Mouse (Mus musculus): ENCODE measurements at regions not wholly inside any gene's neighbourhood (a gene's known extent, or its start where the extent isn't known, plus 50 kb on each side); places are given as distances from the start of the nearest gene placed in this dataset.

- 62% methylated on average over 10 of the region's 10 CpGs for WGBS
- Histone ChIP-seq H3K27me3 (ENCODE audit: control insufficient read depth, insufficient read depth, low read length) (peaks cover 27% of the 10 kb centered on the region), H3K9ac (replicated peaks; ENCODE audit: low read depth, low read length) (no peak overlapping the region), H3K9me3 (replicated peaks; ENCODE audit: control insufficient read depth, low read length) (no peaks in the 10 kb centered on the region), H3K4me1 (ENCODE audit: control insufficient read depth, insufficient read depth) (peaks cover 11% of the 10 kb centered on the region), H3K36me3 (replicated peaks; ENCODE audit: control insufficient read depth, insufficient read depth, low read length) (no peaks in the 10 kb centered on the region), H3K4me3 (ENCODE audit: low read depth, low read length) (no peak overlapping the region), H3K4me2 (ENCODE audit: low read depth, low read length) (no peak overlapping the region), H3K27ac (ENCODE audit: low read depth) (no peak overlapping the region)
- TF ChIP-seq EP300 (IDR thresholded peaks at IDR 0.05; ENCODE audit: low read depth) (no peak), CTCF (IDR thresholded peaks at IDR 0.05; ENCODE audit: low read depth) (no peak)
- ATAC-seq (ENCODE audit: insufficient read depth, low read depth): no peak
- DNase-seq (ENCODE audit: low spot score): no peak
Measured at GRCm38 (mm10) chr8:126135100-126135499, 140.1 kb downstream of the Kcnk1 start.

DNA sequence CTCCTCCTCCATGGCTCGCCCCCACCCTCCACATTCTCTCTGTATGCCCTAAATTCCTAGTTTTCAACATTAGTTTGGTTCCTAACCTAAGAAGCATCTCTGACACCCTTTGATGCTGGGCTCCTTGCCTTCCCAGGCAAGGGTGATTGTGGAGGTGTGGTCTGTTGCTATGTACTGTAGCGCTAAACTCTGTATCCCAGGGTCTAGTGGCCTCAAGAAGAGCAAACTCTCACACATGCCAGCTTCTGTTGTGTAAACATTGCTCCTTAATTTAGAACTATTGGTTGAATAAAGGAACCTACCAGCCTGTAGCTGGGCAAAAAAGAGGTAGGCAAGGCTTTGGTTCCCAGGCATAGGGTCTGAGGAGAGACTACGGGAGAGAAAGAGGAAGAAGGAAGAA, 140.6 kb downstream of the Kcnk1 start:
- TF ChIP-seq CTCF (IDR thresholded peaks at IDR 0.05; ENCODE audit: low read depth) (no peak), EP300 (IDR thresholded peaks at IDR 0.05; ENCODE audit: low read depth) (no peak)
- DNase-seq (ENCODE audit: low spot score) (no peak), ATAC-seq (ENCODE audit: insufficient read depth, low read depth) (no peak)
- Histone ChIP-seq H3K4me1 (ENCODE audit: control insufficient read depth, insufficient read depth) (peaks cover 11% of the 10 kb centered on the region), H3K27me3 (ENCODE audit: control insufficient read depth, insufficient read depth, low read length) (peaks cover 31% of the 10 kb centered on the region), H3K36me3 (replicated peaks; ENCODE audit: control insufficient read depth, insufficient read depth, low read length) (no peaks in the 10 kb centered on the region), H3K27ac (ENCODE audit: low read depth) (no peak overlapping the region), H3K9ac (replicated peaks; ENCODE audit: low read depth, low read length) (no peak overlapping the region), H3K4me3 (ENCODE audit: low read depth, low read length) (no peak overlapping the region), H3K9me3 (replicated peaks; ENCODE audit: control insufficient read depth, low read length) (no peaks in the 10 kb centered on the region), H3K4me2 (ENCODE audit: low read depth, low read length) (no peak overlapping the region)
- WGBS: 67% methylated on average over 3 of the region's 3 CpGs

- no peaks in the 10 kb centered on the region for H3K9me3 ChIP-seq (replicated peaks; ENCODE audit: control insufficient read depth, low read length)
- ATAC-seq (ENCODE audit: insufficient read depth, low read depth) (no peak), DNase-seq (ENCODE audit: low spot score) (no peak)
- WGBS: 91% methylated on average over 3 of the region's 3 CpGs
- TF ChIP-seq CTCF (IDR thresholded peaks at IDR 0.05; ENCODE audit: low read depth) (no peak), EP300 (IDR thresholded peaks at IDR 0.05; ENCODE audit: low read depth) (no peak)
- no peak overlapping the region for H3K27ac ChIP-seq (ENCODE audit: low read depth)
- H3K36me3 ChIP-seq (replicated peaks; ENCODE audit: control insufficient read depth, insufficient read depth, low read length): no peaks in the 10 kb centered on the region
- no peak overlapping the region for H3K4me3 ChIP-seq (ENCODE audit: low read depth, low read length)
- H3K4me1 ChIP-seq (ENCODE audit: control insufficient read depth, insufficient read depth): peaks cover 11% of the 10 kb centered on the region
- H3K27me3 ChIP-seq (ENCODE audit: control insufficient read depth, insufficient read depth, low read length): peaks cover 36% of the 10 kb centered on the region
- no peak overlapping the region for H3K4me2 ChIP-seq (ENCODE audit: low read depth, low read length)
- H3K9ac ChIP-seq (replicated peaks; ENCODE audit: low read depth, low read length): no peak overlapping the region
Measured at GRCm38 (mm10) chr8:126136946-126137345, 142.0 kb downstream of the Kcnk1 start.

DNA sequence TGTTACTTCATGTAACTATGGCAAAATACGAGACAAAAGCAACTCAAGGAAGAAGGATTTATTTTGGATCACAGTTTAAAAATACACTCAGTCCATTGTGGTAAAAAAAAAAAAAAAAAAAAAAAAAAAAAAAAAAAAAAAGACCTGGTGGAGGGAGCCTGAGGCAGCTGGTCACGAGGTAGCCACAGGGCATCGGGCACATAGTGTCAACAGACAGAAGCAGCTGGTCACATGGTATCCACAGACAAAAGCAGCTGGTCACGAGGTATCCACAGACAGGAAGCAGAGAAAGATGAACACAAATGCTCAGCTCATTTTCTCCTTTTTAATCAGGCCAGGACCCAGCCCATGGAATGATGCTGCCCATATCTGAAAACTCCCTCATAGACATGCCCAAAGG, 142.5 kb downstream of the Kcnk1 start:
- no peak overlapping the region for H3K4me2 ChIP-seq (ENCODE audit: low read depth, low read length)
- no peak for DNase-seq (ENCODE audit: low spot score)
- no peak overlapping the region for H3K4me3 ChIP-seq (ENCODE audit: low read depth, low read length)
- H3K4me1 ChIP-seq (ENCODE audit: control insufficient read depth, insufficient read depth): peaks cover 11% of the 10 kb centered on the region
- H3K9ac ChIP-seq (replicated peaks; ENCODE audit: low read depth, low read length): no peak overlapping the region
- no peaks in the 10 kb centered on the region for H3K9me3 ChIP-seq (replicated peaks; ENCODE audit: control insufficient read depth, low read length)
- ATAC-seq (ENCODE audit: insufficient read depth, low read depth): no peak
- WGBS: 67% methylated on average over 4 of the region's 4 CpGs
- H3K27me3 ChIP-seq (ENCODE audit: control insufficient read depth, insufficient read depth, low read length): peaks cover 40% of the 10 kb centered on the region
- H3K36me3 ChIP-seq (replicated peaks; ENCODE audit: control insufficient read depth, insufficient read depth, low read length): no peaks in the 10 kb centered on the region
- TF ChIP-seq EP300 (IDR thresholded peaks at IDR 0.05; ENCODE audit: low read depth) (no peak), CTCF (IDR thresholded peaks at IDR 0.05; ENCODE audit: low read depth) (no peak)
- H3K27ac ChIP-seq (ENCODE audit: low read depth): no peak overlapping the region

DNA sequence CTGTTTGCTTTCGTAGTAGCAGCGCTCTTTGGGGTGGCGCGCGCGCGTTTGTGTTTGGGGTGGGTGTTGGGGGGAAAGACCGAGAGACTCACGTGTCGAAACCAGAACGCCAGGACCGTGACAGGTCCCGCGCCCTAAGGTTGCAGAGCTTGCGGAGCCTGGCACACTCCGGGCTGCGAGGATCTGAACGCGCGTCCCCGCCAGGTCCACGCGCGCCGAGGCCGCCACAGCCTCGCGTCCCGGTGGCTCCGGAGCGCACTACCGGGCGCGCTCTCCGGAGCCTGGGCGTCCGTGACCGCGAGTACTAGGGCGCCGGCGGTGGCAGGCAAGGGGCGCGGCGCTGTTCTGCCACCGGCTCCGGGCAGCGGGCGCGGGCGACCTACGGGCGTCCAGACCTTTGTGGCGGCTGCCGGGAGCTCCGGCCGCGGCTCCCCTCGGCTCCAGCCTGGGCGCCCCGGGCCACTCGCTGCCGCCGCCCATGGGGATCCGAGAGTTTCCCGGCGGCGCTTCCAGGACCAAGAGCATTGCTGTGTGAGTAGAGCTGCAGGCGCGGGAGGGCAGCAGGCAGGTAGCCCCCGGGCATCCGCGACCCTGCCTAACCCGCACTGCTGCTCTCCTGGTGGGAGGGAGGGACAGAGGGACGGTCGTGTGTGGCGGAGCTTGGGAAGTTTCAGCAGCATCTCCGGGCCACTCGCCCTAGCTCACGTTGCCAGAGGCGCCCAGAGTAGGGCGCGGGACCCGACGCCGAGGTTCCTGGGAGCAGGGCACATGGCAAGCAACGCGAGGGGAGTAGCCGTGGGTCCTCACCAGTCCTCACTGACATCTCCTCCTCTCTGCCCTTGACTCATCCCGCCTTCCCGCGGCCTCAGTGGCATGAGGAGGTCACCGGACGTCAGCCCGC, 143.9 kb downstream of the Kcnk1 start:
- DNase-seq (ENCODE audit: low spot score): no peak
- WGBS: under 1% methylated on average over 90 of the region's 95 CpGs
- Histone ChIP-seq H3K9me3 (replicated peaks; ENCODE audit: control insufficient read depth, low read length) (no peaks in the 10 kb centered on the region), H3K4me3 (ENCODE audit: low read depth, low read length) (peak overlapping the region; percentile 52), H3K9ac (replicated peaks; ENCODE audit: low read depth, low read length) (no peak overlapping the region; the same call in 1 of the 2 replicates), H3K4me2 (ENCODE audit: low read depth, low read length) (peak overlapping the region; percentile 87), H3K36me3 (replicated peaks; ENCODE audit: control insufficient read depth, insufficient read depth, low read length) (no peaks in the 10 kb centered on the region), H3K4me1 (ENCODE audit: control insufficient read depth, insufficient read depth) (peaks cover 11% of the 10 kb centered on the region), H3K27ac (ENCODE audit: low read depth) (no peak overlapping the region), H3K27me3 (ENCODE audit: control insufficient read depth, insufficient read depth, low read length) (peaks cover 42% of the 10 kb centered on the region)
- TF ChIP-seq CTCF (IDR thresholded peaks at IDR 0.05; ENCODE audit: low read depth): no peak
- peak; percentile 36 for ATAC-seq (ENCODE audit: insufficient read depth, low read depth)

- DNase-seq (ENCODE audit: low spot score) (no peak), ATAC-seq (ENCODE audit: insufficient read depth, low read depth) (no peak)
- Histone ChIP-seq H3K27ac (ENCODE audit: low read depth) (no peak overlapping the region), H3K9me3 (replicated peaks; ENCODE audit: control insufficient read depth, low read length) (no peaks in the 10 kb centered on the region), H3K4me2 (ENCODE audit: low read depth, low read length) (peak overlapping the region; percentile 87), H3K4me3 (ENCODE audit: low read depth, low read length) (peak overlapping the region; percentile 52; the same call in 1 of the 2 replicates), H3K27me3 (ENCODE audit: control insufficient read depth, insufficient read depth, low read length) (peaks cover 42% of the 10 kb centered on the region), H3K4me1 (ENCODE audit: control insufficient read depth, insufficient read depth) (peaks cover 11% of the 10 kb centered on the region), H3K36me3 (replicated peaks; ENCODE audit: control insufficient read depth, insufficient read depth, low read length) (no peaks in the 10 kb centered on the region), H3K9ac (replicated peaks; ENCODE audit: low read depth, low read length) (no peak overlapping the region)
- TF ChIP-seq CTCF (IDR thresholded peaks at IDR 0.05; ENCODE audit: low read depth): no peak
- TF ChIP-seq EP300 (IDR thresholded peaks at IDR 0.05; ENCODE audit: low read depth): no peak
- 18% methylated on average over 11 of the region's 11 CpGs for WGBS
Measured at GRCm38 (mm10) chr8:126139546-126139870, 144.5 kb downstream of the Kcnk1 start.
